Mouse (Mus musculus): ENCODE measurements around the gene Grin2d.

- no peak for TF ChIP-seq CTCF (IDR thresholded peaks at IDR 0.05; ENCODE audit: control insufficient read depth, insufficient read depth, low read length)
- no peak for TF ChIP-seq POLR2A (IDR thresholded peaks at IDR 0.05; ENCODE audit: borderline replicate concordance, control insufficient read depth, low read depth, low read length)
Measured at GRCm38 (mm10) chr7:45833924-45834323, 44.3 kb downstream of the Grin2d start.
